9 mouse cellular contexts compared by ENCODE assay signal in the genomic region with DNA sequence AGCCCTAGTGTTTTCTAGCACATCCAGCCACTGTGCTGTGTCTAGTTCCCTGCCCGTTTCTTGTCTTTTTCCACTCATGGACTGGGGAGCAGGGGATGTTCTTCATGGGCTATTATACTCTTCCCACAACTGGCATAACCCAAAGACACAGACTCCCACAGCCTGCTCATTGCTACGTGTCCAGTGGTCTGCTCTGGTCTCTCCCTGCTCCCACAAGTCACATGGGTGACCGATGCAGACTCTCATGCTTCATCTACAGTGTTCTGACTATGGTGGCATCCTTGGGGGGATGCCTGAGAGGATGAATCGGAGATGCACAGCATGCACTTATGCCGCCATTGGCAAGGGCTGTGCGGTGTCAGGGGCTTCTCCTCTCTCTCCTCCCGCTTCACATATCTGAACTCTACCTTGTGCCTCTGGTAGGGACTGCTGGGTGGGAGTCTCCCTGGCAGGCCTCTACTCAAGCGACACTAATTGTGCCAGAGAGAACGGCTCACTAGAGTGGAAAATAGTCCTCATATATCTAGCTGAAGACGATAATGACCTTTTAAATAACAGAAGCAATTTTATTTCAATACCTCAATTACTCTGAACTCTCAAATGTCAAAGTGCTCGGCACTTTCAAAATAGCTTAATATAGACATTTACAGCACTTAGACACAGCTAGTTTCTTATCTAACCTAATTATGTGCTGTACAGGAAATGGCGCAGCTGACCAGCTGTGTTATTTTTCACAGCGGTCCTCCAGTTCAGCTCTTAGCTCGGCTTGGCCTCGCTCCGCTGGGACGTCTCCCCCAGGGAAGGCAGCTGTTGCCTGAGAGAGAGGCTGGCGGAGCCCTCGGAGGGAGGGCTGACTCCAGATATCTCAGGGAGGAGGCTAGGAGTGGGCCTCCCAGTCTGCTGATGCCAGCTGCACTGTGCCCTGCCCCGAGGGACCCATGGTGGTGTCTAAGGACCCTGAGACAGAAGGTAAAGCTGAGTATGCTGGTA. TPM values are rescaled to one million over a fixed set of nuclear protein-coding genes. Genes with fewer than 3 reads are reported as not detected.
A peak's percentile ranks its signal among the peaks of the same experiment; 100 is the strongest.
DNase-seq lines count a peak whose midpoint lies in the region; ATAC-seq lines count a peak whose summit lies in the region.
"Had no signal": no experiment of that assay in that cellular context is flagged by ENCODE, and none has a peak within 500 bp of the region (broad histone marks: within the 10 kb centered on the region; RNA-seq: fewer than 3 reads in every experiment).

No protein-coding gene starts in this region.

- peak overlapping the region; percentile 61 for H3K27ac ChIP-seq in intestine, embryonic 15.5 days
- H3K27ac ChIP-seq in lung, embryonic 16.5 days (ENCODE audit: low read length): peak overlapping the region; percentile 76
- peak overlapping the region; percentile 77 for H3K27ac ChIP-seq in stomach, embryonic 15.5 days
- H3K27ac ChIP-seq: liver, embryonic 14.5 days had no signal

- H3K9ac ChIP-seq in intestine, embryonic 15.5 days: no peak overlapping the region
- H3K9ac ChIP-seq in lung, embryonic 16.5 days (ENCODE audit: low read length): no peak overlapping the region
- H3K9ac ChIP-seq in stomach, embryonic 15.5 days: no peak overlapping the region
- H3K9ac ChIP-seq: liver, embryonic 14.5 days had no signal

- no peaks in the 10 kb centered on the region for H3K9me3 ChIP-seq in intestine, embryonic 15.5 days
- no peaks in the 10 kb centered on the region for H3K9me3 ChIP-seq in lung, embryonic 16.5 days (ENCODE audit: control insufficient read depth, low read length)
- H3K9me3 ChIP-seq in stomach, embryonic 15.5 days: no peaks in the 10 kb centered on the region

- ATAC-seq in common myeloid progenitor, adult 5-6 weeks (replicated peaks; ENCODE audit: low read depth, poor library complexity, severe bottlenecking): 0 out of 2 replicates have a peak, but pooled peaks have one; percentile 15
- peak; percentile 91 for ATAC-seq in intestine, embryonic 15.5 days
- ATAC-seq in lung, embryonic 16.5 days (ENCODE audit: low read depth): peak; percentile 93
- peak; percentile 66; the same call in 1 of the 2 replicates for ATAC-seq in stomach, embryonic 15.5 days (ENCODE audit: insufficient read depth, low FRiP score, low read depth)

- H3K4me1 ChIP-seq in intestine, embryonic 15.5 days (replicated peaks): peaks cover 10% of the 10 kb centered on the region
- peaks cover 12% of the 10 kb centered on the region; the same call in 1 of the 2 replicates for H3K4me1 ChIP-seq in lung, embryonic 16.5 days (replicated peaks; ENCODE audit: control insufficient read depth, insufficient read depth, low read length)
- peaks cover 12% of the 10 kb centered on the region for H3K4me1 ChIP-seq in stomach, embryonic 15.5 days

- no peak overlapping the region for H3K4me2 ChIP-seq in intestine, embryonic 15.5 days (replicated peaks)
- no peak overlapping the region for H3K4me2 ChIP-seq in lung, embryonic 16.5 days (ENCODE audit: low read depth, low read length)
- no peak overlapping the region for H3K4me2 ChIP-seq in stomach, embryonic 15.5 days

- DNase-seq in B cell, adult 2 months: peak; percentile 11 to 24
- DNase-seq in heart, adult 11 months: peak; percentile 98
- DNase-seq in left cerebral cortex, adult 8-10 months (ENCODE audit: low spot score in 2 of 2): no peak
- DNase-seq in T-cell, adult 2 months (ENCODE audit: low spot score): no peak

- H3K27me3 ChIP-seq in intestine, embryonic 15.5 days (replicated peaks): no peaks in the 10 kb centered on the region
- no peaks in the 10 kb centered on the region for H3K27me3 ChIP-seq in lung, embryonic 16.5 days (ENCODE audit: control insufficient read depth, insufficient read depth, low read depth, low read length)
- H3K27me3 ChIP-seq in stomach, embryonic 15.5 days (replicated peaks): no peaks in the 10 kb centered on the region

- WGBS in intestine, embryonic 15.5 days: 45% methylated on average over 20 of the region's 20 CpGs
- WGBS in lung, embryonic 16.5 days: 36% methylated on average over 20 of the region's 20 CpGs
- 43% methylated on average over 20 of the region's 20 CpGs for WGBS in stomach, embryonic 15.5 days

- H3K36me3 ChIP-seq in intestine, embryonic 15.5 days: no peaks in the 10 kb centered on the region
- H3K36me3 ChIP-seq in lung, embryonic 16.5 days (ENCODE audit: control insufficient read depth, insufficient read depth, low read length): no peaks in the 10 kb centered on the region
- H3K36me3 ChIP-seq in stomach, embryonic 15.5 days: no peaks in the 10 kb centered on the region

- no peak overlapping the region for H3K4me3 ChIP-seq in intestine, embryonic 15.5 days (replicated peaks)
- no peak overlapping the region for H3K4me3 ChIP-seq in lung, embryonic 16.5 days (ENCODE audit: low read length)
- H3K4me3 ChIP-seq in stomach, embryonic 15.5 days (replicated peaks): no peak overlapping the region

RNA-seq across cellular contexts. Expression of a gene that starts 40.6 kb away (rescaled TPM):
- total RNA-seq in common myeloid progenitor, adult 5-6 weeks (2017): 0.27 TPM in 1 of 2 replicates, not detected in the other
- 0.20 and 0.31 TPM in 2 replicates for polyA plus RNA-seq in intestine, embryonic 15.5 days (2015; fragmentation: Nextera tagmentation; extraction: Ambion mirVana)
- polyA plus RNA-seq in lung, embryonic 16.5 days (2015; fragmentation: Nextera tagmentation; extraction: Ambion mirVana): 0.29 and 0.68 TPM in 2 replicates
- 0.30 and 0.46 TPM in 2 replicates for polyA plus RNA-seq in stomach, embryonic 15.5 days (2015; fragmentation: Nextera tagmentation; extraction: Ambion mirVana)
- total RNA-seq in left cerebral cortex, adult 8-10 months (2022): 1 to 10 TPM in 1 of 4 experiments, under 1 TPM in 3; 0.57 to 1.2 (median 0.71) TPM

Comparison
In these comparisons a context has a peak if more than half of its experiments do, and no peak if none do; other contexts are left out.
1. DNase-seq: peak in B cell, adult 2 months (2 of 2) and heart, adult 11 months (single experiment); none in left cerebral cortex, adult 8-10 months (0 of 2) and T-cell, adult 2 months (single experiment).
2. ATAC-seq: peak in every context shown above with its lines; median percentile 93 in lung, embryonic 16.5 days; 91 in intestine, embryonic 15.5 days; 66 in stomach, embryonic 15.5 days; 15 in common myeloid progenitor, adult 5-6 weeks.
3. Peak in every context shown above with its lines, with median percentiles within 50 percentile points of each other: H3K27ac ChIP-seq.